Mouse (Mus musculus) adrenal gland, postnatal 10 days (tissue): ENCODE results near the gene Sowaha. TPM values are rescaled to one million over a fixed set of nuclear protein-coding genes. Genes with fewer than 3 reads are reported as not detected.
A peak's percentile ranks its signal among the peaks of the same experiment; 100 is the strongest.
"Not testable (repeated sequence)": the region's sequence is repeated elsewhere in the genome, so short reads cannot be mapped to it uniquely, and the experiment has no call there.

Experiments
- DNase-seq: peaks from one replicate; pipeline ENCODE4 v3.0.0; 2021; ENCODE audit warnings: mixed read lengths
- total RNA-seq, 2 experiments: library from RNA; stranded (reverse); gene quantifications; 2 replicates each; pipeline ENCODE4 v1.2.3; 2021

Gene Sowaha
- total RNA-seq, 2 experiments from 2014 or later = 0.60 to 0.94 TPM

DNA sequence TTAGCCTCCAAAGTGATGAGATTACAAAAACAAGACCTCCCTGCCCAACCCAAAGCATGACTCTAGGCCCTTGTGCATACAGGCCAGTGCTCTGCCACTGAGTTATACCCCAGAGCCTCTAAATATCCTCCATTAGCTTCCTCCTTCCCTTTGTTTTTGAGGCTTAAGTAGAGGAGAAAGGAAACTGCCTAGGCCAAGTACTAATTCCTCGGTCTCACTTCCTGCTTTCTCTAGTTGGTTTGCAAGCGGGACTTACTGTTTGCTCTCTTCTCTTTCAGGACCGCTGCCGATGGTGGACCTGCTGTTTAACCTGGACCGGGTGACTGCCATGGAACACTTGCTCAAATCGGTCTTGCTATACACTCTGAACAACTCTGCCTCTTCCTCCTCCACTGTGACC is 43.7 kb downstream of the Sowaha start:
- DNase-seq = no peak

DNA sequence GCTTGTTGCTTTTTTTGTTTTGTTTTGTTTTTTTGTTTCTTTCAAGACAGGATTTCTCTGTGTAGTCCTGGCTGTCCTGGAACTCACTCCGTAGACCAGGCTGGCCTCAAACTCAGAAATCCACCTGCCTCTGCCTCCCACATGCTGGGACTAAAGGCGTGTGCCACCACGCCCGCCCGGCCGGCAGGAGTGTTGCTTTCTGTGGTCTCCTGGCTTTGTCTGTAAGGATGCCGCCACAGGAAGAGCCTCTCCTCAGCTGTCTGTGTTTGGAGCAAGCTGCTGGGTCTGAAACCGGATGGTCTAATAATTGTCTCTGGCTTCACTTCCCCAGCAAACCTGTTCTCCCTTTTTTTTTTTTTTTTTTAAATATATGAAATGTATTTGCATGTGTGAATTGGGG is 44.6 kb downstream of the Sowaha start:
- no peak for DNase-seq

- DNase-seq = no peak
Measured at GRCm38 (mm10) chr11:53433057-53433456, 47.0 kb downstream of the Sowaha start.

- DNase-seq = peak; percentile 46
Measured at GRCm38 (mm10) chr11:53431347-53432056, 48.6 kb downstream of the Sowaha start.

DNA sequence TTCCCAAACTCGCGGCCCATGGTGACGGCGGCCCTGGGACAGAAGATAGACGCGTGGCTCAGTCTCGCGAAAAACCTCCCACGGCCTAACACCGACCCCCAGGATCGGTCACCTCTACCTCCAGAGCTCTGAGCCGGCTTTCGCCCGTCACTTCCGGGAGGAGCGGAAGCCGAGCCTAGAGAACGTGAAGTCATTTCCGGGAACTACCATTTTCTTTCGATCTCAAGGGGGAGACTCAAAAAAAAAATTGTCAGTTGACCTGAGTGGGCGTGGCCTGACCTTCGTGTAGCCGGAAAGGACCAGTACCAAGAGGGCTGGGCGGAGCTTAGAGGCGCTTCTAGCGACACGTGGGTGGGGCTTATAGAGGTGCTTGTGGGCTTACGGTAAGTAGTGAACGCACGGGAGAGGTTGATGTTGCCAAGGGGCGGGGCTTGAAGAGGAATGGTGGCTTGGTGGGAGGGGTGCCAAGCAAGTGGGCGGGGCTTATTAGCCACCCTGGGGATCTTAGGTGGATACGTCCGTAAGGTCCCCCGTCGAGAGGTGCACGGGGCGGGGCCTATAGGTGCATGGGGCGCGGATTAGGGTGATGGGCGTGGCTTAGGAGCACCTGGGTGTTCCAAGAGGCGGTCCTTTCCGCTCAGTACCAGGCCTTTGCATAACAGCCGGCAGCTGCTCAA is 49.3 kb downstream of the Sowaha start, which contains the start of the genes Uqcrq and Gdf9:
Gene Uqcrq (minus strand): TSS at position 162 of the 677 bp plus-strand sequence.
Gene Gdf9 (plus strand): TSS at position 354 of the 677 bp plus-strand sequence.
- peak; percentile 98 for DNase-seq

DNA sequence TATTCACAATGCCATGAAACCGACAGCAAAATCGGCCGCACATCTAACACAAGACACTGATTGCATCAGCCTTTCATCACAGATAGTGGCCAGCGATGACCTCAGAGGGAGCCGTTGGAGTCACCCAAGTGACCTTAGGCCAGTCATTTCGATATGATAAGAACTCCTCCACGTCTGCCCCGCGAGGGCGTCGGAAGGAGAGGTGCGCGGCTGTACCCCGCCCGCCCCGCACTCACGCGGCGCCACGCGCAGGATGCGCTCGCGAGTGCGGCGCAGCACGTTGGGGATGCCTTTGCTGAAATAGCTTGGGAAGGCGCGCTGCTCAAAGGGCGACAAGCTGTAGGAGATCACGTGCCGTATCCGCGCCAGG is 49.8 kb downstream of the Sowaha start:
- peak; percentile 60 for DNase-seq

- DNase-seq = no peak
Measured at GRCm38 (mm10) chr11:53429182-53429581, 50.9 kb downstream of the Sowaha start.

DNA sequence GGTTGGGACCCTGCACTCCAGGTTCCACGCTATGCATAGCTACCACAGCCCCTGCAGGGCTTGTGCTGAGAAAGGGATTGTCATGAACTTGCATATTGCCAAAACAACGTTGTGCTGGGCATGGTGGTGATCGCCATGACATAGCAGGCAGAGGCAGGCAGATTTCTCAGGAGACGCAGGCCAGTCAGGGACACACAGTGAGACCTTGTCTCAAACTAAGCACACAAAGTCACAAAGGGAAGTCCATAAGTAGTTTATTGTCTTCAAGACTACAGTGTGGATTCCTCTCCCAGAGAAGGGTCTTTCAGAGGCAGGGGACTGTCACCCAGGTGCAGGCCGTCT is 51.4 kb downstream of the Sowaha start:
- DNase-seq = no peak

DNA sequence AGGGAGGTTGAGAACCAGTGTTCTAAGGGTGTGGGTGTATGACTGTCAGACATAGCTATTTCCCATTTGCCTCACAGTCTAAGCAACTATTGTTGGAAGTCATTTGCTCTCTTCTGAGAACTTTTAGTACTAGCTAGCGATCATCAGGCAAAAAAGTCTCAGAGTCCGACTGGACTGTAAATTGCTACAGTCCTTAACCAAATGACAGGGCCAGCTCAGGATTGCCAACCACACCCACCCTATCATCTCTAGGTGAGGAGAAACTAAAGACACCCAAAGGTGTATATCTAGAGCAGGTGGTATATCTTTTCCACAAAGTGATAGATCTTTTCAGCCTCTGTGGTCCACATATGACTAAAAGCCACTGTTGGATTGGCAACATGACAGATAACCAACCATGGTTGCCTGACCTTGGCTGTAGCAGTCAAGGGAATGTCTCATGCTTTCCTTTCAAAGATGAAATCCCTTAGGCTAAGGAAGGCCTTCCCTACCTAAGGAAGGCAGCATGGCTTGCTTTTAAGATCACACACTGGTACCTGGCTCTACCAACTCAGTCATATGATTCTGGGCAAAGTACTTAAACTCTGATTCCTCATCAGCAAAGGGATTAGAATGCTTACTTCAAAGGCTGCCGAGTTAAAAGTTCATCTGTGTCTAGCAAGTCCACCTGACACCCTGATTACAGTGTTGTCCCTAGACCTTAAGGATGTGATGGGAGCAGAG is 51.9 kb downstream of the Sowaha start:
- DNase-seq = no peak

- DNase-seq = not testable (repeated sequence)
Measured at GRCm38 (mm10) chr11:53426914-53427313, 53.2 kb downstream of the Sowaha start.

Other genes starting within 250 kb of the Sowaha start
- 100 to 1,000 TPM; 146 to 151 TPM for gene Hspa4, start 179.8 kb downstream of the Sowaha start, total RNA-seq
- 10 to 100 TPM; 11.2 to 11.4 TPM for gene Zcchc10, start 155.6 kb downstream of the Sowaha start, total RNA-seq
- gene Aff4, start 129.4 kb downstream of the Sowaha start, total RNA-seq = 100 to 1,000 TPM; 142 to 154 TPM
- gene Leap2, start 57.1 kb downstream of the Sowaha start, total RNA-seq = 10 to 100 TPM in 1 of 2 experiments, 1 to 10 TPM in 1; 6.0 to 31.0 TPM
- gene Uqcrq, start 49.4 kb downstream of the Sowaha start, total RNA-seq = 1,000 to 10,000 TPM; 1,893 to 1,933 TPM
- gene Gdf9, start 49.3 kb downstream of the Sowaha start, total RNA-seq = 1 to 10 TPM in 1 of 2 experiments, under 1 TPM in 1; 0.70 to 1.1 TPM
- under 1 TPM; 0.12 to 0.15 TPM for gene Gm10447, start 23.2 kb downstream of the Sowaha start, total RNA-seq
- gene Shroom1, start 23.1 kb downstream of the Sowaha start, total RNA-seq = 1 to 10 TPM; 3.2 to 5.4 TPM
- not detected for gene Gm9837, start 9.8 kb downstream of the Sowaha start, total RNA-seq
- not detected for gene Gm9945, start 108 bp downstream of the Sowaha start, total RNA-seq
- gene Sept8, start 39.0 kb upstream of the Sowaha start, total RNA-seq = 10 to 100 TPM; 41.2 to 49.2 TPM
- 10 to 100 TPM; 24.2 to 26.5 TPM for gene Kif3a, start 87.1 kb upstream of the Sowaha start, total RNA-seq
- not detected for gene Il4, start 138.4 kb upstream of the Sowaha start, total RNA-seq
- gene Il13, start 154.4 kb upstream of the Sowaha start, total RNA-seq = not detected
- 10 to 100 TPM; 12.6 to 16.8 TPM for gene Rad50, start 227.0 kb upstream of the Sowaha start, total RNA-seq
- not detected for gene Il5, start 240.5 kb upstream of the Sowaha start, total RNA-seq